Mouse (Mus musculus): ENCODE data around the gene Pon1. TPM values are rescaled to one million over a fixed set of nuclear protein-coding genes. Genes with fewer than 3 reads are reported as not detected.

Gene Pon1
- total RNA-seq, 4 experiments from 2014 or later, result 1.3 to 4.7 (median 2.8) TPM

DNA sequence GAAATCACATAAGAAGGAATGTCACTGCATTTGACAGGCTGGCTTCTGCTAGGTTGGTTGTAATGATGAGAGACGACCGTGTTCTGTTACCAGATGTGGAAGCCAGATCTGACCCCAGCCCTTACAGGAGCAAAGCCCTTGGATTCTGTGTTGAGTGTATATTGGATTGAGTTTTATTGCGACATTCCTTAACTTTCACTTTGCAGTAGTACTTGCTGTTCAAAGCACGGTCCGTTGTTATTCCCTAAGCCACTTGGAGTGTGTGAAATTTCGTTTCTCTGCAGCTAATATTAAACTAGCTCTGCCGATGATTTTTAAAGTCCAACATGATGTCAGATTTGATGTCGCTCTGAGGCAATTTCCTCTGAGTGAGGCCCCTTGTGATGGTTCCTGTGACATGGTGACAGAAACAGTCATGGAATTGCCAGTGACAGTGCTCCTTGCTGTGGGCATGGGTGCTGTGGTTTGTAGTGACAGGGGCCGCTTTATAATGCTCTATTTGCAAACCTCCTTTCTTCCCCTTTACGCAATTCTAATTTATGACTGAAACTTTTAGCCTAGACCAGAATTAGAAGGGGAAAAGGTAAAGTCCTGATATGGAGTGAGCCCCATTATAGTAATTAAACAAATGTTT is 19.4 kb downstream of the Pon1 start:
- no peak for DNase-seq

DNA sequence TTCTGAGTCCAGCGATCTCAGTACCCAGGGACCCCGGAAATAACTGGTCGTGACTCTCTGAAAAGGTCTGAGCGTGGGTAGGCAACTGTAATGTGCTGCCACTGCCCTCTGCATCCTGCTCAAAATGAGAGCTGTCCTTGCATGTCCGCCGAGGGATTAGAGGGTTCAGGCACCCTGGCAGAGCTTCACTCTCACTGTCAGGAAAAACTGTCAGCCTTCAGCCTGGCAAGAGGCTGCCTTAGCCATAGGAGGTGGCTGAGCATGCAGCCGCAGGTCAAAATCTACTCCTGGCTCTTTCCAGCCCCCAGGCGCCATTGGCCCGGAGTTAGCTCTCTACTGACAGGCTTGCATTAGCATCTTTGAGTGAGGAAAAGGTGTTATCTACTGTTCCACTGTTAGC is 21.2 kb downstream of the Pon1 start:
- DNase-seq, result no peak

DNA sequence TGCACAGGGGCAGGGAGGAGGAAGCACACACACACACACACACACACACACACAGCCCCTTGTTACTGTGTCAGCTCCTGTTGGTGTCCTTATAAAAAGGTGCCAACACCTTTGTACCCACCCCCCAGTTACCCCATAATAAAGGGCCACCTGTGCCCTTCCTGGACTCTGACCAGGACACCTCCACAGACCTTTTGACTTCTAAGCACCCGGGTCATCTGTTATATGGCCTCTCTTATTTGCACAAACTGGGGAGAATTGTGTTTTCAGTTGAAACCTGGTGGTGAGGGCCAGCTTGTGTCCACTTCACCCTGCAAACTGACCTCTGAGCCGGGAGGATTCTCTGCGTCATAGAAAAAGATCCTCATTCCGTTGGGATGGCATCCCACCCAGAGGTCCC is 22.3 kb downstream of the Pon1 start:
- DNase-seq, result no peak

DNA sequence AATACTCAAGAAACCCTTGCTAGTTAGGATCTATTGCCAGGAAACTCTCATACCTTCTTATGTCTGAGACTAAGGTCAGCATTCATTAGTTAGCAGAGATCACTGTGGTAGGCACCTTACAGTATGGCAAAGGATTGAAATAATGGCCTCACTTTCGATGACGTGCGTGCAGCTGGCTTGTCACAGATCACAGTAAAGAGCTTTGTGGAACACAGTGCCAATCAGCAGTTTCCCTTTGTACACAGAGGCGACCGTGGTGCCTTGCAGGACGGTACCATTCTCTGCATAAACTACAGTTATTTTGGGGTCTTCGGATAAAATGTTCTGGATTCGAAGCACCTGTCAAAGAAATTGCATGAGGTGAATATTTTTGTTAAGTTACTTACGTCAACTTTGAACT is 25.6 kb downstream of the Pon1 start:
- no peak for DNase-seq

DNA sequence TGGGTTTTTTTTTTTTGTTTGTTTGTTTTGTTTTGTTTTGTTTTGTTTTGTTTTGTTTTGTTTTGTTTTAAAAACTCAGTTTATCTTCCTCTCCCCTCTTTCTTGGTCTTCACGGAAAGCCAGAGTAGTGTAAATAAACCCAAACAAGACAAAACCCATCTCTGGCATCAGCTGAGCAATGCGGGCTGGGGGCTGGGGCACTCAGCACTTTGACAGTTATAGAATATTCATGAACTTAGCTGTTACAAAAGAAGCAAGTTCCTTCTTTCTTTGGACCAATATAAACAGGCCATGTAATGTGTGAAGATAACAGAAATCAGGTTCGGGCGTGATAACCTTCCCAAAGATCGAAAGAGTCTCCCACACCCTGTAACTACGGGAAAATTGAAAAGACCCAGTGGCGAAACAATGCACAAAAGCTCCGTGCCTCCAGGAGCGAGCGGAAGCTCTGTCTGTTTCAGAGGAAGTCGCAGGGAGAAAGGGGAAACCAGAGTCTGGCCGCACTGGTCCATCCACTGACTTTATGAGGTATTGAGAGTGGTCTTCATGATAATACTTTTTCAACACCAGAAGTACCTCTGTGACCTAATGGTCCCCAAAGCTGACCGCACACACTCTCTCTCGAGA is 26.6 kb downstream of the Pon1 start:
- no peak for DNase-seq

DNA sequence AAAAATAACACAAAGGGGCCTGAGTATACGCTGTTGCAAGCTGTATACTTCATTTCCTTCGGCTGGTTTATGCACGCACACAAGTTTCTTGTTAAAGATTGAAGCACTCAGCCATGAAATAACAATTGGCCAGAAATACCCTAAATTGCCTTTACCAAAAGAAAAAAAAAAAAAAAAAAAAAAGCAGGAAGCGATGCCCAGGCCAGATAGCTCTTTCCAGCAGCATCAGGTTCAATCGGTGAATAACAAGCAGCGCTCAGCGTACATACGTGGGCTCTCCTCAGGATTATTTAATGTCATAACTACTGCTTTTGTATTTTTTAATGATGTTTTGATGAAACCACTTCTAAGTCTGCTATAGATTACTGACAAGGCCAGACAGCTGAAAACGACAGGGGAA is 28.9 kb downstream of the Pon1 start:
- no peak for DNase-seq

DNA sequence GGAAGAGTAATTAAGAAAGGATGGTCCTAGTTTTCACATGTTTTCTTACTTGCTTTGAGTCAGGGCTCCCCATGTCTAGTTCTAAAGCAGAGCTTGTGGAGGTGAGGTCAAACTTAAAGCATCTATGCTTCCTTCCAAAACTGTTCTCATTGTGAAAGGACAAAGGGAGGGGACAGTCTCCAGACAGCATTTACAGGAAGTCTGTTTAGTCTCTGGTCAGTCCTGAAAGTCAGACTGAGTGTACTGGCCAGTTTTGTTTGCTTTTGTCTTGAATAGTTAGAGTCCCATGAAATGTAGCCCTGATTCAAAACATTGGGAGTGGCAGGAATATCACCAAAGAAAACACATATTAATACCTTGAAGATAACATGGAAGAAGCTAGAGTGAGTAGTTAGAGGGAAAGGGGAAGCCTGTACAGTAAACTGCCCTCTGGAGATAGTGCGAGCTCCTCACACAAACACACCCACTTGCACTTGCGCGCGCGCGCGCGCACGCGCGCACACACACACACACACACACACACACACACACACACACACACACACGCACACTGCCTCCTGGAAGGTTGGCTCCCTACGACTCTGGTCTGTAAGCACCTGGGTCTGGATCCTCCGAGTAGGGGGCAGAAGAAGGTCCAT is 30.1 kb downstream of the Pon1 start:
- no peak for DNase-seq

DNA sequence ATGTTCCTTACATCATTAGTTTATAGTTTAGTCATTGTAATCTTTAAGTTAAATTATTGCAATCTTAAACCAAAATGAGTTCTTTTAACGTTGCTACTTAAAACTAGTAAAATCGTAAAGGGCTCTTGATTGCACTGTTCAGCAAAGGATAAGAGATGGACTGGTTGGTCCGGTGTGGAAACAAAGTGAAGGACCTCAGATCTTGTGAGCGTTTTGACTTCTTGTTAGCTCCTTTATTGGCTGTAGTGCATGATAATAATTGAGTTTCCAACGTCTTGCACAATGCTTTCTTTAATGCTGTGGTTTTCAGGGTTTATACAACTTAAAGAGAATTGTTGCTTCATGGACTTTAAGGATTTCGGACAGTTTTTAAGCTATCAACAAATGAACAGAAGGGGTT is 31.7 kb downstream of the Pon1 start:
- DNase-seq, result no peak

DNA sequence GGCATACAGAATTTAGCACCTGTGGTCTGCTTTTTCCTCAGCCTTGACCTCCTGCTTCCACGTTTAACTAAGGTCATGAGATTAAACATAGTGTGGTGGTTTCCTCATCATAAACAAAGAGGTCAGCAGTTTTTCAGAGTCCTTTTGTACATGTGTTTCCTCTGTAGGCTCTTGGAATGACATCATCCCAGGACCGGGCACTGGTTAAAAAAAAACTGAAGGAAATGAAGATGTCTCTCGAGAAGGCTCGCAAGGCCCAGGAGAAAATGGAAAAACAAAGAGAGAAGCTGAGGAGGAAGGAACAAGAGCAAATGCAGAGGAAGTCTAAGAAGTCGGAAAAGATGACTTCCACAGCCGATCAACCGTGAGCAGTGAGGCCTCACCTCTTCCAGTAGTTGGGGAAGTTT is 34.4 kb downstream of the Pon1 start:
- DNase-seq, result no peak

DNA sequence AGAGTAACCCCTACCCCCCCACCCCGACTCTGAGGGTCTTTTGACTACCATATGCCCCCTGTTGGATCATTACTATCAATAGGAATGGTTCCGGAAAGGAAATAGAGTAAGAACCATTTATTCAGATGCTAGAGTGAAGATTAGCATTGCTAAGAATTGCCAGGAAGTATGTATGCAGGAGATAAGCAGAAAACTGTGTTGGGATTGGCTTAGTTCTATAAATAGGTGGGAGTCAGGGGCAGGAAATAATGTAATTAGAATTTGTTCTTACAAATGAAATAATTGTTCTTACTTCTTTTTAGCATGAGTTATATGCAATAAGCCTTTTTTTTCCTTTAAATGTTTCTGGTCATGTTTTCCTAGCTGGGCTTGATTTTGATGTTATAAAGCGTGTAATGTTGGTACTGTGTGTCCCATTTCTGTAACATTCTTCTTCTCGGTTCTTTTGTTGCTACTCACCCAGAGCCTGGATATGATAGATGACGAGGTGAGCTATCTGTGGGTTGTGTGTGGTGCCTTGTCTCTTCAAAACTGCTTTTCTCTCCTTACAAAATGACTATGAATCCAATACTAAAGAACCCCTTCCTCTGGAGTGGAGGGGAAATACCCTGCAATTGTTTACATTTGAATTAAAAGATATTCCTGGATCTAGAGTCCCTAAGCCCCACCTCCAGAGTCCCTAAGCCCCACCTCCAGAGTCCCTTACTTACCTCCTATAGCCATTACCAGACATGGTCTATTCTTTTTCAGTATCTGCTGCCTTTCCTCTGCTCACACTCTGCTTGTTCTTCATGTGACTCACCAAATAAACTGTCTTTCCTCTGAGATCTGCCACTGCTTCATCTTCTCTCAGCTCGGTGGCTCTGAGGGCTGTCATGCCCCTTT is 37.0 kb downstream of the Pon1 start:
- DNase-seq, result no peak

DNA sequence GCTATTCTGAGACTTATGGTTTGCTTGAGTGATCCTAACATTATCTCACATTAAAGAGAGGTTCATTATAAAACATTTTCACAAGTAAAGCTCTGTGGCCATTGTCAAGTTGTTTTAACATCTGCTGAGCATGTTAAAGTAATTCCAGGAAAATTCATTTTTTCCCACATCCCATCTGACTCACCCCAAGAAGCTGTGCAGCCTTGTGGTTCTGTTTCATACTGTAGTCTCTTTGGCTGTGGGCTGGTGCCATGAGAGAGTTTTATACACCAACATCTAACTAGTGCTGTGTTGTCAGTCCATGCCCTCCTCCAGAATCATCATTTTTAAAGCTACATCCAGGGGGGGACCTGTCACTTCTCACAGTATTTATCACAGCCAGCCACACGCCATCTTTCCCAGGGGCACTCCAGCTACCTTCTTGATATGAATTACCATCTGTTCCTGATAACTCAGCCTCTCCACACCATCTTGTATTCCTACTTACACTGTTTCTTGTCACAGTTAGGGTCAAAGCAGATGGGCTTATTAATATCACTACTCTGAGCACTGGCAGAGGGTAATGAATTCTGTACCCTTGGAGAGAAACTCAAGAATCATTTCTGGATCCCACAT is 38.3 kb downstream of the Pon1 start:
- DNase-seq, result no peak

DNA sequence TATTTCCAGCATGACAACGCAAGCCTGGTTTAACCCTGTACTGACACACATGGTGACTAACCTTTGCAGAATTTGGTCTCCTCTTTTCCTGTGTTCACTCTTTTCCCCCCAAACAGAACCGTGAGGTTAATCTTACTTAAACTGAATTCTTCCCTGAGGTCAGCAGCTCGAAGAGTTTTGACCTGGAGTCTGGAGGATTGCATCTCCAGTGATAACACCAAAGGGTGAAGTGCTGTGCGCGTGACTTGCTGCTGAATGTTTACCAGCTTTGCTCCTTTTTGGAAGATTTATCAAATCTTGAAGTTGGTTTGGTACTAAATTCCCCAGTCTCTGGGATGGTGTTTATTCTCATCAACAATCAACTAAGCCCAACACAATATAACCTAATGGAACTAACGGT is 39.0 kb downstream of the Pon1 start:
- no peak for DNase-seq

DNA sequence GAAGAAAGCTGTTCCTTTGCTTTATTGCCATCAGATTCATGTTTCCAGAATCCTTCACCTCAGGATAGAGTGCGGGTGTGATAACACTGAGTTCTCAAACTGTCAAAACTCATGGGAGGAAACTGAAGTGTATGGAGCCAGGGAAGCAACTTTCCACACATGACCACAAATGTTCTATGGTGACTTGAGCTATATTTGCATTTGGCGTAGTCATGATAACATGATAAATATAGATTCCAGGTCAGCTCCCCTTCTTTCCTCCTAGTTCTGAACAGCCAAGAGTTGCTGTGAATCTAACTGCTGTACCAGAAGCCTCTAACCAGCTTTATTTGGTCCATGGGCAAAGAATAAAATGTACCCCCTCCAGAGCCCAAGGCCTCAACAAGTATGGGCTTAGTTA is 41.6 kb downstream of the Pon1 start:
- no peak for DNase-seq

DNA sequence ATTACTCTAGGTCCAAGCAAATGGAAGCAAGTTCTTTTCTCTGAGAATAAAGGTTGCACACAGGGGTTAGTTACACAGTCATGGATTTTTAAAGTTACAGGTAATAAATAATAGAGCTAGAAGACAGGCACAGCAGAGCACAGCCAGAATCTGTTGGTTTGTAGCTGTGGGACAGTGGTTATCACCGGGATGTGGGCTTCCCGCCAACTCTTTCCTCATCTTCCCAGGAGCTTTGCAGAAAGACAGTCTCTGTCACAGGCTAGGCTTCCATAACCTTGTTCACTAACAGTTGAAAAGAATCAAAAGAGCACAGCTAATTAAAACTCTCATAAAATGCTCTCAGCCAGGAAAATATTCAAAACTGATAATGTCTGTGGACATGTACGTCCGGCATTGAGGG is 42.6 kb downstream of the Pon1 start:
- no peak for DNase-seq

DNA sequence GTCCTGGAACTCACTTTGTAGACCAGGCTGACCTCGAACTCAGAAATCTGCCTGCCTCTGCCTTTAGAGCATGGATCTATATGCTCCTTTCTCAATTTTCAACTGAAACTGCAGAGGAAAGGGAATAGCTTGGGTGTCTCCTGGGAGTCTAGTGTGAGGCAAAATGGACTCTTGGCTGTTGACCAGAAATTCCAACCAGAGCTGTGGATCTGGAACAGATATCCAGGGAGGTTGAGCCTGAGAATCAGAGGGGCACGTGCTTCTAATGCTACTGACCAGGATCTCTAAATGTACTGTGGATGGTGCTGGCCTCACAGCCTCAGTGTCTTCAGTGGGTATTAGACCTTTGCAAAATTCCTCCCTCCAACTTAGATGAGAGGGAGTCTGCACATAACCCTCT is 43.8 kb downstream of the Pon1 start:
- DNase-seq, result no peak

DNA sequence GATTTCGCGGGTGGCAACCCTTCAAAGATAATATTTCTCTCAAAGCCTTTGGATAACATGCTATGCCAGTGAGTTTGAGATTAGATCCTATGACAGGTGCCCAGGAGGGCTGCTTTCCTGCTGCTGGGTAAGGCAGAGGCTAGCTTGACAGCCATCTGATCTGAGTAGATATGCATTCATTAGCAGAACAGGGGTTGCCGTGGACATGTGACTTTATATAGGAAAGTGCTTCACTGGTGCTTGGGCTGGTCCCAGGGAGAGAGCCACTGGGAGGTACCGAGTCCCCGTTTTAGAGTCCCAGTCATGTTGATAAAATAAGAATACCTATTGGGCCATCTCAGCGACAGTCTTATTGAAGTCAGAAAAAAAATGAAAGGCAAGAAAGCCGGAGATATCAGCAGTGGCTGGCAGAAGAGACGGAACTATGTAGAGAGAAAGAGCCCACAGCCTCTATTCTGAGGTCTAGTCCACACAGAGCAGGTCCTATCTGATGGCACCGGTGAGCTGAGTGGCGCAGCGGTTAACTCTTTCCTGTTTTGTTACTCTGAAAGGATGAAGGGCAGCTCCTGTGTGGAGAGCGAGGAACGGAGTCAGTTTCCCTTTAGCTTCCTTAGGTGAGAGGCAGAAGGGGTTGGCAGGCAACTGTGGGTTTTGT is 46.1 kb downstream of the Pon1 start:
- DNase-seq, result no peak

DNA sequence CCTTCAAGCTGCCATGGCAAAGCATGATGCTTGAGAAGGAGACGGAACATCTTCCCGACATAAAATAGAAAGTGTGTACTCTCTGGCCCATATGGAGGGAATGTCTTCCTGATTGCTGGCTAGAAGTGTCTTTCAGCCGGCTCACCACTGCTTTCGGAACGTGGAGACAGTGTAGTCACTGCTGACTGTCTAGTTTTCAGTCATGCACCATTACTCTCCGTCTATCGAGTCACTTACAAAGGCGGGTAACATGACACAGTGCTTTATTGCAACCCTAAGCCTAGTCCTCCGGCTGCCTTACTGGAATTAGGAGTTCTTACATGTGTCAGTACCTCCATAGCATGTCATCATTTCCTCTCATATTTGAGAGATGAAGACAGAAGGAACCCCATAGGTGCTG is 54.1 kb downstream of the Pon1 start:
- DNase-seq, result no peak

DNA sequence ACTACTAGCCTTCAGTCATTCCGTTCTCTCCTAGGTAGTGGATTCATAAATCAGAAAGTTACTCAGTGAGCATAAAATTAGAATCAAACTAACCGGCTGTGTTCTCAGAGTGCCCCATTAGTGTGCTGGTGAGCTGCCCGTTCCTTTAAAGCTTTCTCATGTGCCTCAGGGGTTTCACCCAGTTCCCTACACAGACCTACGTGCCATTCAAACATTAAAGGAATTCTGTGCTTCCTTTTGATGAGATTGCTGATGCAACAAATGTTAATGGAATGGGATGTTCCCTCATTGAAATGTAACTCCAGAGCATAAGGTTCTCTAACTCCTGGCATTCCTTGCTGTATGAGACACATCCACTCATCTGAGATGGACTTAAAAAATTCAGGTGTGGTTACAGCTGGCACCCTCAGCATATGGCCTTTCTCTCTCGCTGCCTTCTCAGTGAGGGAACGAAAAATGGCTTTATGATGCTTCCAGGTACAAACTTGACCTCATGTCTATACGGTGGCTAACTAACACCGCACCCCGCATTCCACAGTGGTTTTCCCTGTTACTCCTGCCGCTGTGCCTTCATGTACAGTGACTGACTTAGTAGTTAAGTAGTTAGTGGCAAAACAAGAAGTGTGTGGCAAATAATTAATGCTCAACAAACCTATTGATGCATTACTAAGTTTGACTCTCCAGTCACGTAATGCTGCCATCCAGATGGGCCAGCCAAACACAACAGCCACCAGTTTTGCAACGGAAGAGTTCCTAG is 54.7 kb downstream of the Pon1 start:
- DNase-seq, result no peak

DNA sequence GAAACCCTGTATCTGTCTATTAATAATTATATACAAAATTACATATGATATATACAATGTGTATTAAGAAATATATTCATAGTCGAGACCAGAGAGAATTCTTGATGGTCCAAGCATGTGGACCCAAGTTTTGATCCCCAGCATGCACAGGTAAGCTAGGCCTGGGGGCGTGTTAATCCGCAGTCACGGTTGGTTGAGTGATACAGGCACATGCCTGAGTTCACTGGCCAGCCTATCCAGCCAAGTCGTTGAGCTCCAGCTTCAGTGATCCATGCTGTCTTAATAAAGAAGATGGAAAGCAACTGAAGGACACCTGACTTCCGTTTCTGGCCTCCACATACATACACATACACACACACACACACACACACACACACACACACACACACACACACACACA is 57.7 kb downstream of the Pon1 start:
- no peak for DNase-seq

DNA sequence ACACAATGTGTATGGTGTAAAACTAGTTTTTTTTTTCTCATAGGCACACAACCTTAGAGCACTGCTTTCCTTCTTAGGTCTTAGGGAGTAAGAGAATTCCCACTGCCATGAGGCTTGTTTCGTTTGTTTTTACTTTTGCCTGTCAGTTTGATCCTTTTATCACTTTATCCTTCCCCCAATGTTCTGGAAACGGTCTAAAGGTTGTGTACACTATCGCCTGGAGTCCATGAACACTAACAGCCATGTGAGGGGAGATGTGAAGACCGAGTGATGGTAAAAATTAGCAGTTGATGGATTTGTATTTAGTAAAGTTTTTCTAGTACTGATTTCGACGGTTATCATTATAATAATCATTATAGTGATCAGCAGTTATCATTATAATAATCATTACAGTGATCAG is 58.8 kb downstream of the Pon1 start:
- DNase-seq, result no peak

DNA sequence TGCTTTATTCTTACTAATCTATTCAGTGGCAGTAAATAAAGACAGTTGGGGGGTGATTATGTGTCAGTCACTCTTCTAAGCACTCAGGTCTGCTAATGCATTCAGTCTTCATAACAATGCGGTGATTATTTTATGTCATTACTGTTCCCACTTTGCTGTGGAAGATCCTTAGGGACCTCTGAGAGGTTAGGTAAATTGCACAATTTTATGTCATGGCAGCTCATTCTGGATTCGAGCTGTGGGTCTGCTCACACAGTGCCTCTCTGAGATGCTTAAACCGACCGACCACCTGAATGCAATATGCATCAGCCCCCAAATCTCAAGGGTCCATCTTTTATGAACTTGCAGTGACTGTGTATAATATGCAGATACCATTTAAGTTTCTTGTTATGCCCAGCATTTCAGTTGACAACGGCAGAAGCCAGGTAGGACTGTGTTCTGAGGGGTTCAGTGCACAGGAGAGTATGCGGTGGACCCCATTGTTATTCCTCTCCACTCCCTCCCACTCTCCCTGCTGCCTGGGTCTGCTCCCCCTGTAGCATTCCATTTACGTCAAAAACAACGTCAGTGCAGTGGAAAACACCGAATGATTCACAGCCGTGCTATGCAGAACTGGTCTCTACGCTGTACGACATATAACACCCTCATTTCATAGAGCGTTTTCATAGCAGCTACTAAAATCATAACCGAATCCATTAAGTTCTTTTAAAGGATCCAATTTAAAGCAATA is 64.2 kb downstream of the Pon1 start:
- no peak for DNase-seq
